Mouse (Mus musculus): ENCODE measurements around the gene Foxp2.
A peak's percentile ranks its signal among the peaks of the same experiment; 100 is the strongest.

Gene Foxp2

DNA sequence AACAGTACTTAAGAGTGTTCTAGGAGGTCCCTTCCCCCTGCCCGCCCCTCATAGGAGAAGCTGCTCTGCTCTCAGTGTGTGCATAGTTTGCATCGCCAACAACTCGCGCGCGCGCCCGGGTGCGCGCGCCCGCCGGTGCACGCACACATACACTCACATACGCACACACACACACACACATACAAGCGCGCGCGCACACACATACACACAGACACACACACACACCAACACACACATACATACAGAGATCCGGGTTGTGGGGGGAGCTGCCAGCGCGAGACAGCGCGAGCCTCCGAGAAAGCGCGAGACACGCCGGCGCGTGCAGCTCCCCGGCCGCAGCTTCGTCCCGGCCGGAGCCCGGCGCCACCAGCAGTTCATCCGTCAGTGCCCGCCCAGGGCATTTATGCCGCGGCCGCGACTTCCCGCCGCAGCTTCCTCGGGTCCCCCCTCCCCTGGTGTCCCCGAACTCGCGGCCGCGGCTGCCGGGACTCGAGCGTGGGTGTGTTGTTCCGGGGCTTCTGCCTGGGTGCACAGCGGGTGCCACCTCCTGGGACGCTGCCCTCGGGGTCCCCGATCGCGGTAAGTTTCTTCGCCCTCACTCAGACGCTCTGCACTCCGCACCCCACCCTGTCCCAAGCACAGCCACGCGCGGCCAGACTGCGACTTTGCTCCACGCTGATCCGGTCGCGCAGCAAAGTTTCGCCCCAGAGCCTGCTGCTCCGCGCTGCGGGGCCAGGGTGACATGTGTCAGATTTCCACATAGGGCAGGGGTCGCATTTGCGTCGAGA lies at the start of gene Foxp2:
TSS of gene Foxp2 (plus strand) at position 167 of the 788 bp plus-strand sequence.
- peak; percentile 79 for DNase-seq (ENCODE audit: low spot score)

DNA sequence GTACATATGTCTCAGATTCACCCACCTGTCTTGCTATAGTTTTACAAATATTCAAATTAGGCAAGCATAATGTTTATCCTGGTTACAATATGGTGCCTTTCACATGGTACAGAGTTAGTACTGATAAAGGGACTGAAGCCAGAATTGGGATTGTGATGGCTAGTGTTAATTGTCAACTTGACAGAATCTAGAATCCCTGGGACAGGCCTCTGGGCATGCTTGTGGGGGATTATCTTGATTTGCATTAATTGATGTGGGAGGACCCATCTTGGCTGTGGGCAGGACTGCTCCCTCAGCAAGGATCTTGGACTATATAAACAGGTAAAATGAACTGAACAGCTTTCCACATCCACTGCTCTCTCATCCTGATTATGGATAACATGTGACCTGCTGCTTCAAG lies 15.9 kb upstream of the Foxp2 start:
- DNase-seq (ENCODE audit: low spot score), result no peak

DNA sequence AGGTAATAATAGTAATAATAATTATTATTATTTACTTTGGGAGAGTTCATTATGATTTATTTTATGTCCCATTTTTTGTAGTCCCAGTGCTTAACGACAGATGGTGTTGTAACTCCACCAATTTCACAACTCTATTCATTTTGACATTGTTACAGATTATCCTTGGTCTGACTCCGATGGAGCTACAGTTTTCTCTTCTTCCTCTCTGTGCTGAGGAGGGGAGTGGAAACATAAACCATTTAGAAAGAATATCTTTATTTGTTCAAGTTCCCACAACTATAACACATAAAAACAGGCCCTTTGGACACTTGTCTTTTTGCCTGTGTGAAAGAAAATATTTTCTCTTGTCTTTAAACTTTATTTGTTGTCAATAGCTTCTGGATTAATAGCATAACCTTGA lies 4.1 kb upstream of the Foxp2 start:
- DNase-seq (ENCODE audit: low spot score), result peak; percentile 74

DNA sequence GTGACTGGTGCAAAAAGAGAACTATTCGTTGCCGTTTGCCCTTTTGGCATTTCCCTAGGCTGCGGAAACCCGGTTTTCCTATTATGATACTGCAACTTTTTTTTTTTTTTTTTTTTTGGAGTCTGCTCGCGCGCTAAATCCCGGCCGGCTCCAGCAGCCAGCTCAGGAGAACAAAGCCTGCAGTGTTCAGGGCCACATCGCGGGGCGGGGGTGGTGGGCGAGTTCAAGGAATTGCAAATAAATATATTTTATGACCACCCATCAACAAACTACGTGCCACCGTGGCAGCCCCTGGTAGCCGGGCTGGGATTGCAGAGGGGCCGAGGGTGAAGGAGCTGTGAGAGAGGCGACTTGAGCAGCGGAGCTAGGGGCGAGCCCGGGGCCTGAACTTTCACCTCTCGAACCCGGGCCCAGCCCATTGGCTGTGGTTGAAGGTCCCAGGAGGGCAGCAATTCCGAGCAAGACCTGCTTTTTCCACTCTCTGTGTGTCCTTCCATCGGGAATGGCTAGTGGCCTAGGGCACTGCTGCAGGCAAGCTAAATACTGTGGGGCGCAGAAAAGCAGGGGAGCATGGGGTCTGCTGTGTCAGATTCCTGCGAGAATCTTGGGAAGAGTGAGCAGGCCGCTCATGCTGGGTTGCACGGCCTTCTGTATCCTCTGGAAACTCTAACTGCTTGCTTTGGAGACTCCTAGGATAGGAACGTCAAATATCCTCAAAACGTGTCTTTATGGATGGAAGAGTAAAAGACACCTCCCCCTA lies 2.9 kb upstream of the Foxp2 start:
- DNase-seq (ENCODE audit: low spot score), result peak; percentile 57

DNA sequence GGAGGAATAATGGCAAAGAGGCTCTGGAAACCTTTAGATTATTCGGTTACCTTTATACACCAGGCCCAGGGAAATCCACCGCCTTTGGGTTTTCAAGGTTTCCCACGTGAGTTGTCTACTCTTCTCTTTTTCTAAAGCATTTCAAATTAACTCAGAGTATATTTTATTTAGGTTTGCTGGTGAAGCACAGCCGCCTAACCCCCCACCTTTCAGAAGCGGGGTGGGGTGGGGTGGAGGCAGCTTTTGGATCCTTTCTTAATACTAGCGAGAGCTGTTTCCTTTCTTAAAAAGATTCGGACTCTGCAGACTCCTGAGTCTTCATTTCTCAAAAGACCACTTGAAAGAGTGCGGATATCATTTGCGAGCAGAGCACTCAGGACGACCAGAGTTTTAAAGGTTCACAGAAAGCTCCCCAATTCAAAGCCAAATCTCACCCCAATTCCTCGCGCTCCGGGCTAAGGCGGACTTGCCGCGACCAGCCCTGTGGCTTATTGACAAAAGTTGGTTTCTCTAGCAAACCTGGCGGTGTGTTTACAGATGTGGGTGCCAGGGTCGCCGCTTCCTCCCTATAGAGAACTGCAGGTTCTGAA lies 2.0 kb upstream of the Foxp2 start:
- DNase-seq (ENCODE audit: low spot score), result peak; percentile 22

DNA sequence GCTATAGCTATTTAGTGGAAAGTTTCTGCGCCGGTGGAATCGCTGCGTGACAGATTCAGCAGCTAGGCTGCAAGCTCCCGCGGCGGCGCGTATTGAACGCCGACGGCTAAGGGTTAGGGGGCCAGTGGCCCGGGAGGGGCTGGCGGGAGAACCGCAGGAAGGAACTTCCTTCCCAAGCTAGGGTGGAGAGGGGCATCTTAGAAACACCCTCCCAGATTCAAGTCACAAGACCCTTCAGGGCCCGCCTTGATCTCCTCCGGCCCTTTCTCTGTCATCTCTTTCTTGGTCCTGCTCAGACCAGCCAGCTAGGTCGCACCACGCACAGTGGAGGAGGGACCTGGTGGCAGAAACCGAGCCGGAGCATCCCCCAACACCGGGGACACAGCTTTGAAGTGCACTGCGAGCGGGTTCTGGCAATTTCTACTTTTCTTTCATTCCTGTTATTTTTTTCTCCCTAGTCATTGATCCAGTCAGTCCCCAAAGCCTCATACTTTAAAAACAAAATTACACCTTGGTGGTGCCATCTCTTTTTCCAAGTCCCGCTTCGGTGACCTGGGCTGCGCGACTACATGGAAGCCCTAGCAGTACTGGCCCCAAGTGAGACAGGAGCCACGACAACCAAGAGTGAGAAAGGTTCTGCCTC lies 1.1 kb upstream of the Foxp2 start:
- peak; percentile 57 for DNase-seq (ENCODE audit: low spot score)

DNA sequence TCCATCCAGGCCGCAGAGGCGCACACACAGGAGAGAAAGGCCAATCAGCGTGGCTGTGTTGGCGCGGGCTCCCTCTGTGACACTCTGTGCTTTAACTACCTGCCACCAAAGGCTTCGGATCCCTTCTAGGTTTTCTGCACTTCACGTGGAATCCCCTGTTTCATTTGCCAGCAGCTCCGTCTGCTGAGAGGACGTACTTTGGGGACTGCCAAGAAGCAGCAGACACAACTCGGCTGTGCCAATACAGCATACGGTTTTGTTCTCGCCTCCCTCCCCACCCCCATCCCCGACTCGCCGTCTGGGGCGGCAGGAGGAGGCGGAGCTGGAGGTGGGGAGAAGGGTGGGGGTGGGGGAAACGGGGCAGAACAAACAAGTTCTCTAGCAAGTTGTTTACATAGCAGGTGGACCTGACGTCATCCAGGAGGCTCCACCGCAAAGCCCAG lies 549 bp upstream of the Foxp2 start:
- peak; percentile 69 for DNase-seq (ENCODE audit: low spot score)

DNA sequence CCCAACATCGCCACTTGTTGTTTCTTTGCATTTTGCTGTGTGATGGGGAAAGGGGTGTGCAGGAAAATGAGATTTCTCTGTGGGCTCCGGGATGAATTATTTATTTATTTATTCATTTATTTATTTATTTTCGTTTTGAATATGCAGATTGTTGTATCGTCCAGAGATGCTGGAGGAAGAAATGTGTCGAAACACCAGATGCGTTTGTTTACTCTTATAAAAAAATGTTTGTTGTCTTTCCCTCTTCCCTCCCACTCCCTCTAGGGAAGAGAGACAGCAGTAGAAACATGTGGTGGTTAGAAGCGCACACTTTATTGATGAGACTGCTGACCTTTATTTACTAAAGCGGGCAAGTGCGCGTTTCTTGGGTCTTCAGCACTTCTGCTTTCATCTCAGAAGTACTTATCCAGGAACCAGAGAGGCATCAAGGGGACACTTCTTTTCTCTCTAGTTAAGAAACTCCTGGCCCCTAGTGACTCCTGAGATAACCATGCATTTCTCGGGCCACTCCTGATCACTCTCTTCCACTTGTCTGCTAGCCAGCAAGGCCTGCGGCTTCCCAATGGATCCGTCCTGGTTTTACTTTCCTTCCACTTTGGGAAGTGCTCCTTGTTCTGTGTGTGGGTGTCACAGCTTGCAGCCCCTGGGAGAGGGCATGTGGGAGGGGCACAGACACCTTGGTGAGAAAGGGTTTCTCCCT lies 972 bp downstream of the Foxp2 start:
- DNase-seq (ENCODE audit: low spot score), result peak; percentile 34

DNA sequence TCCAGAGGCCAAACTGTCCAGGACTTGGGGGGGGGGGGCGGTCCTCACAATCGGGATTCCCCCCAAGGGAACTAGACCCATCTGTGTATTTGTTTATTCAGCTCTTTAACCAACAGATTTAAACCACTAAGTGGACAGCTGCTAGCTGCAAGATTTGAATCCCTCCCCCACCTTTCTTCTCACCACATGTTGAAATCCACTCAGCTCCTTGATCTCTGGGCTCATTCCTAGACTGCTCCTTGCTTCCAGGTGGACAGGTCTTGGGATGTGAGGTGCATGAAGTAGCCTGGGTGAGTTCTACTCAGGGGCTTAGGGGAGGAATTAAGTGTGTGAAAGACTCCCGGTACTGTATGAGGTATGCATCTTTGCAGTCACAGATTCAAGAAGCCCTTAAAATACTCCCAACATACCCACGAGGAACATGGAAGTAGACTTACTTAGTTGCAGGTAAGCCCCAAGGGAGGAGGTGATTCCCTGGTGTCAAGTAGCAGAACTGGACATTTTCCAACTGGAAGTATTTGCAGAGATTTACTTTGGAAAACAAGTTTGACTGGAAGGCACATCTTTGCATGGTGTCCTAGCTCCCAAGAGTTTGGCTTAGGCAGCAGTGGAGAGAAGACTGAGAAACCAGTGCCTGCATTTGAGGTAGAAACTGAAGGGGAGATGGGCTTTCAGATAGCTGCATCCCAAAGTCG lies 2.3 kb downstream of the Foxp2 start:
- peak; percentile 10 for DNase-seq (ENCODE audit: low spot score)

DNA sequence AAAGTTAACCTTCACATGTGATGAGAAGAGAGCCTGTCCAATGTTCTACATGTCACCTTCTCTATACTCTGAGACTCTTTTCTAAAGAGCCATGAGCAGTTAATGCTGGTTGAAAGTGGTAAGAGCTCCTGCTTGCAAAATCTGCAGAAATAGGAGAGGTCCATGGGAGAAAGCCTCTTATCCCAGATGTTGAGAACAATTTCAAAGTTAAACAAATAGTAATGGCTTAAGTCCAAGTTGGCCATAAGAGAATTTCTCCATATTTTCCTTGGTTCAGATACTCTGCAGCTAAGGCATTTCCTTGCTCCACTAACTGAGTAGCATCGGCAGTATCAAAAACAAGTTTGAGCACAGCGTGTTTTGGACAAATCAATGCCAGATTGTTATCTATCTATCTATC lies 13.9 kb downstream of the Foxp2 start:
- no peak for DNase-seq (ENCODE audit: low spot score)

DNA sequence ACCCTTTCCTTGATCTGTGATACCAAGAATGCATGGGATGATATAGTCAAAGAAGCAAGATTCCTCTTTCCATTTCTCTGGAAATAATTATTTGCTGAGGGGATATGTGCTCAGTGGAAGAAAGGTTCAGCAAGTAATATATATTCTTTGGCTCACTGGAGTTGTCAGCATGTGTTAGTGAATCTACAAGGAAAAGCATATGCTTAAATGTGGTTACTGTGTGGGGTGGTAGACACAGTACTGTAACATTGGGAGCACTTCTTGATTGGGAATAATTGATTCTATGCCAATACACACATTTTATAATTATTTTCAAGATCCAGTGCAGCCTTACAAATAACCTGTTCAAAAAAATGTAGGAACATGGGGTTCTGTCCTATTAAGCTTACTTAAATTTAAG lies 21.6 kb downstream of the Foxp2 start:
- DNase-seq (ENCODE audit: low spot score), result no peak

DNA sequence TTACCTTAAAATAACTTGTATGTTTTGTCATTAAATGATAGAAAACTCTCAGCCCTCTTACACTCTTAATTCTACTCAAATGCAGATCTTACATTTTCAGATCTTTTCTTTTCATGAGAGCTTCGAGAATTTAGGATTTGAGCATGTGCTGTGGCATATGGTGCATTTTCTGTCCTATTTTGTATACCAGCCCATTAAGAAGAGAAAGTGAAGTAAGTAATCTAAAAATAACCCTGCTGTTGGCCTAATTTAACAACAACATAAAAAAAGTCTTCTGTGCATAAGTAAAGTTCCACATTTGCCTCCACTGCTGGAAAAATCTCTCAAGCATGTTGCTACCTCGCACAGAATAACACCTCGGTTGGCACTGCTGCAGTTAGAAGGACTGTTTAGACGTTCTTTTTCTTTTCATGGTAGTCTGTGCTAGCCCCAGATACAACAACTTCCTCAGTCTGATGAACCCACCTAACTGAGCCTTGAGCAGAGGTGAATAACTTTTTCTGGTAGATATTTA lies 23.9 kb downstream of the Foxp2 start:
- DNase-seq (ENCODE audit: low spot score), result no peak

DNA sequence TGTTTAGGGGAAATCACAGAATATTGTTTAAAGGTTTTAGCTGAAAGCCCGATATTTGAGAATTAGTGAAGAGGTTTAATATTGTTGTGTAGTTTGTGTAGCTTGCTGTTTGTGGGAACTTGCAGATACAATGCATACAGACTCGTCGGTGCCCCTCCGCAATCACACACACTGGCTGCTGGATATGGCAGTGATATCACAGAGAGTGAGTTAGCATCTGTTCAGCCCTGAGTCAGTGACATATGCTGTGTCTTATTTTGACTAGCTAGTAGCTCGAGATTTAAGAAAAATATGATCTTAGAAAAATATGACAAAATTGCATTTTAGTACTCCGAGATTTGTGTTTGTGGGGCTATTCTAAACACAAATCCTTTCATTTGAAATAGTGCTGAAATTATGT lies 49.9 kb downstream of the Foxp2 start:
- DNase-seq (ENCODE audit: low spot score), result no peak

DNA sequence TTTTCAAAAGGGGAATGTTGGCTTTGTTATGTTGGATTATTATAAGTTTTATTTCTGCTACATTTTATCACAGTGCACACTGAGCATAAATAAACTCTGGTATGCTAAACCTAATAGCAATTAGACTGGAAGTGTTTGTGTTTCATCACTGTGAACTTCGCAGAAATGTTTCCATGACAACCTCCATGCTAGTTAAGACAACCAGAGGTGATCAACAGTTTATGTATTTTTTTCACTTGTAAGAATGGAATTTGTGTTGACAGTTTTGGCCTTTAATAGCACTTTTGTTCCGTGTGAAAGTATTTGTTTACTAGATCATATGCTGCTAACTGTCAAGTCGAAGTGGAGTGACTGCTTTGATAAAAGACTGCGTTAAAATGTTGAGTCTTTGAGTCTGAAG lies 51.6 kb downstream of the Foxp2 start:
- DNase-seq (ENCODE audit: low spot score), result peak; percentile 60

DNA sequence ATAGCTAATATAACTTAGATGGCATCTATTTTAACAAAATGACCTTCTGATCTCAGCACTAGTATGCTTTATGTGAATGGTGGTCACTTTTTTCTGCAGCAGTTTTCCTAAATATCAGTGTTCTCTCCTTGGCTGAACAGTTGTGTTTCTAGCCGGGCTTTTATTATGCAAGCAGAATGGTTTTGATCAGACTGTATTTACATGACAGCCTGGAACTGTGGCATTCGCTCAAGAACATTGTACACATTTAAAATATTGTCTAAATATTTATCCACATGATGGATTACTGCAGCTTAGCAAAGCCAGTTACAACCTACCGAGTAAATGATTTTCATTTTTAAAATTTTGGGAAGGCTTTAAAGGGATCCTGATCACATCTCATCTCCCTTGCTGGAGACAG lies 75.9 kb downstream of the Foxp2 start:
- no peak for DNase-seq (ENCODE audit: low spot score)

DNA sequence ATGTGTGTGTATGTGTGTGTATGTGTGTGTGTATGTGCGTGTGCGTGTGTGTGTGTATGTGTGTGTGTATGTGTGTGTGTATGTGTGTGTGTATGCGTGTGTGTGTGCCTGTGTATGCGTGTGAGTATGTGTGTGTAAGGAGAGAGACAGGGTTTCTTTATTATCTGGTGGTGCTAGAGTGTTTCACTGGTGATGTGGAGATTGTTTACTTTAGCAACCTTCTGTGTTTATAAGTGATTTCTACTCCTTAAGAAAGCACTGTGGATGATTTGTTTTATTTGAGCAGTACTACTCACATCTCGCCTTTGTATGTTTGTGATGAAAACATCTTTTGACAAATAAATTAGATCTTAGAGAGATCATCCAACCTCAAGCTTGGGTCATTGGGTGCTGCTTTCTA lies 77.1 kb downstream of the Foxp2 start:
- no peak for DNase-seq (ENCODE audit: low spot score)

DNA sequence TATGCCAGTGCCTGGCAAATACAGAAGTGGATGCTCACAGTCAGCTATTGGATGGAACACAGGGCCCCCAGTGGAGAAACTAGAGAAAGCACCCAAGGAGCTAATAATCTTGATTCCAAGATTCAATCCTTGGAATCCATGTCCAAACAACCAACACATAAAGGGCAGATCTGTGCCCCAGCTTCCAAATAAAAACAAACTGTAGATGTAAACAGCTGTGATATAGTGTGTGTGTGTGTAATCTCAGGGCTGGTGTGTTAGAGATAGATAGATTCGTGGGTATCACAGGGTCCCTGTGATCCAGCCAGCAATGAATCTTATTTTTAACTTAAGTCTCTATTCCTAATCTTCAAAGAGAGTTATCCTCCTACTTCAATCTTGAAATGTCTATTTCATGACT lies 107.0 kb downstream of the Foxp2 start:
- DNase-seq (ENCODE audit: low spot score), result no peak

DNA sequence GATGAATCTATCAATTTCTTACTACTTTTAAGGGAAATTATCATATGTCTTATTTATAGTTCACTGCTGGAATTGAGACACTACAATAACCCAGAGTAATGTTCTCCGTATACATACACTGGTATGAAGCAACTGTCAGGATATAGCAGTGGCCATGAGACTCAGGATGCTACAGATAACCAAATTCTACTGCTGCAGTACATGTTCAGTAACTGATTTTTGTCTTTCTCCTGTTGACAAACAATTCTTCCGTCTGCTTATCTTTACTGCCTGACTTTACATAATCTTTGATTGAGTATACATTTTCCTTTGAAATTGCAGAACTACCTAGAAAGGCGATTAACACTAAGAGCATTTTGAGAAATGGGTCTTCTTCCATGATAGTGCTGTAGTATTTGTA lies 127.3 kb downstream of the Foxp2 start:
- no peak for DNase-seq (ENCODE audit: low spot score)

DNA sequence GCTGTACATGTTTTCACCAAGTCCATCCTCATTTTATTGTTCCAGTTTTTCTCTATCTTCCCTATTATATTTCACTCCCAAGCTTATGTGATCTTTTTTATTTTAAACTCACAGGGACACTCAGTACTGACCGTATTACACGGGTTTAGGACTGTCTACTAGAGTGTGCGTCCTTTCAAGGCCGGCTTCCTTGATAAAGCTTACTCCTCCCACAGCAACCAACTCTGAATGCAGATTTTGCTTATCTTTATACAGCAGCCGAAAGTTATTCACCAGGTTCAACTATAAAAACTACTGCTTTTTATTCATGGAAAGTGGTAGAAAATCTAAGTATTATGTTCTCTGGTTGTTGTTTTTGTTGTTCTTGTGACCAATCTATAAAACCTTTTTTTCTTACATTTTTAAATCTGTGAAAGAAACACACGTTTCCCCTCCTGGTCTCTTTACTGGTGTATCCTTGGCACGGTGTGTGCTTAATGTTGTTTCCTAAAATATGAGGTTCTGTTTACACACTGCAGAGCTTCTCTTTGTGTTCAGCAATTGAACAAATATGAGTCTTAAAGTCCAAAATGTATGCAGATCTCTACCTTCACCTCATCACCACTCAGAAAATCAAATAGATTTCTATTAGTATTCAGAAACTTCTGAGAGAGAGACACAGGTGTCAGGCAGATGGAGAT lies 128.4 kb downstream of the Foxp2 start:
- DNase-seq (ENCODE audit: low spot score), result no peak

DNA sequence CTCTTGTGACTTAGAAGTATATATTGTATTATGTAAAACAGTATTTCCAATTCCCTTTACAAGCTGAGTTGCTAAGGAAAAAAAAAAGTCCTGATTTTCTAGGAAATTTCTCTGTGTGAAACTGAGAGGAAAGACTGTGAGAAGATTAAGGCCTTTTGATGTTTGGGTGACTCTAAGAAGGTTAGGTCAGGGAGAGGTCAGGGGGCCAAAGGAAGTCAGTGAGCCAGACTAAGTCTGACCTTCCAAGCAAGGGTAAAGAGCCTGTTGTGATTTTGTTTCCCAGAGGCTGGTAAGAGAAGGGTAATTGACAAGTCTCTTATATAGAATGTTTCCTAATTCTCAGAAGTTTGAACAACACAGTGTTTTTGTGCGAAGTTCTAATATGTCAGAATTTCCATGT lies 162.1 kb downstream of the Foxp2 start:
- DNase-seq (ENCODE audit: low spot score), result no peak

DNA sequence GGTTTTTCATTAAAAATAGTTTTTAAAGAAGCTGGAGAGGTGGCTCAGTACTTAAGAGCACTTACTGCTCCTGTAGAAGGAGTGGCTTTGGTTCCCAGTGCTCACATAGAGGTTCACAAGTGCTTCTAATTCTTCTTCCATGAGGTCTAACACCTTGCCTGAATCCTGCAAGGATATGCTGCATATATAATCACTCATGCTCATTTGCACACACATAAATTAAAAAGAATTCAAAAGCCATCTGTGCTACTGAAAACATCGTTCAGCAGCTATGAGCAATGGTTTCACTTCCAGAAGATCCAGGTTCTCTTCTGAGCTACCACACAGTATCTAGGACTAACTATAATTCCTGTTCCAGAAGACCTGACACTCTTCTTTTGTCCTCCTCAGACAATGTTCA lies 200.4 kb downstream of the Foxp2 start:
- no peak for DNase-seq (ENCODE audit: low spot score)
